Mouse (Mus musculus) cerebellum, adult 9-11 months (tissue): ENCODE measurements around the gene Abo.
"Not testable (repeated sequence)": the region's sequence is repeated elsewhere in the genome, so short reads cannot be mapped to it uniquely, and the experiment has no call there.

Source experiments
- DNase-seq: peaks from one replicate; pipeline ENCODE4 v3.0.0; 2022

Gene Abo

DNA sequence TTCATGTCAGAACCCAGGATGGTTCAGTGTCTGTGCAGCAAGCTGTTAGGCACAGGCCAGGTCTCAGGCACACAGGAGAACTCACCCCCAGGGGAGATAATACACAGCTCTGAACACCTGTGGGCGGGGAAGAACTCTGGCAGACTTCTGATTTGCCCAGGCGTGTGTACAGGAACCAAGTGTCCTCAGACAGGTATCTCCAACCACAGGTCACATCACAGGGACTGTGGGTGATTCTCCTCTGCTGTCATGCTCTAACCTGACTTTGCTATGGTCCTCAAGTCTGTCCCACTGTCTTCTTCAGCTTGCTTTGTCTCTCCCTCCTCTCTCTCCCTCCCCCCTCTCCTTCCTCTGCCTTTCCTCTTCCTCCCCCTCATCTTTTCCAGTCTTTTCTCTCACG lies at the start of gene Abo:
Gene Abo, minus strand, starts transcription at position 101 of the 400 bp plus-strand sequence.
- DNase-seq, result no peak

- peak; percentile 7 for DNase-seq
Observed at GRCm38 (mm10) chr2:26914148-26914941, 49.6 kb upstream of the Abo start.

DNA sequence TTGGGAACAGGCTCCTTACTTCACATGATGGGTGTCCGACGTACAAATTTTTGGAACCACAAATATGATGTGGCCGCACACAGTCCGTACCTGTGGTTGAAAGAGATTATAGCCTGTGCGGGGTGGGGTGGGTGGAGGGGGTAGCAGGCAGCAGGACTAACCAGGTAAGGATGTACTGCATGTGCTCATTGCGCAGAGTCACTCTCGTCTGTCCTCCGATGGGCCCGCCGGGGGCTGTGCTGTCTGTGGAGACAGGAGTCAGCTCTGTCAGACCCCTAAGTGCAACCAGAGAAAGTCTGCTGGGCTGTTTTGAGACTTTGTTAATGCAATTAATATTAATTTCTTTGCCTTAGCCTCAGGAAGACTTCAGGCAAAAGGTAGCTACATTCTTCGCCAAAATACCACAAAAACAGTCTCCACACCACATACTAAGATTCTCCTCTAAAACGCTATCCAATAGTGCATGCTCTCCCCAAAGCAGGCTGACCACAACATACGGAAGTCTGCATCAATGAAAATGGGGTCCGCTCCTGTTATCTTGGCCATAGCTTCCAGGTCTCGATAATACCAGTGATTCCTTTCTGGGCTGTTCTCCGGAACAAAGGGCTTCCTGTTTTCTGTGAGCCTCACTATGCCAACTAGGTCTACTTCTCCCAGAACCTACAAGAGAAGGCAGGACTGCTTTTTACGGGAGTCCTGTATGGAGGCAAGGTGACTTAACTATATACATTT lies 48.8 kb upstream of the Abo start:
- DNase-seq, result peak; percentile 22

GRCm38 (mm10) chr2:26912253-26912770 lies 47.5 kb upstream of the Abo start:
- DNase-seq, result peak; percentile 32

- peak; percentile 50 for DNase-seq
Observed at GRCm38 (mm10) chr2:26910994-26911765, 46.4 kb upstream of the Abo start.

DNA sequence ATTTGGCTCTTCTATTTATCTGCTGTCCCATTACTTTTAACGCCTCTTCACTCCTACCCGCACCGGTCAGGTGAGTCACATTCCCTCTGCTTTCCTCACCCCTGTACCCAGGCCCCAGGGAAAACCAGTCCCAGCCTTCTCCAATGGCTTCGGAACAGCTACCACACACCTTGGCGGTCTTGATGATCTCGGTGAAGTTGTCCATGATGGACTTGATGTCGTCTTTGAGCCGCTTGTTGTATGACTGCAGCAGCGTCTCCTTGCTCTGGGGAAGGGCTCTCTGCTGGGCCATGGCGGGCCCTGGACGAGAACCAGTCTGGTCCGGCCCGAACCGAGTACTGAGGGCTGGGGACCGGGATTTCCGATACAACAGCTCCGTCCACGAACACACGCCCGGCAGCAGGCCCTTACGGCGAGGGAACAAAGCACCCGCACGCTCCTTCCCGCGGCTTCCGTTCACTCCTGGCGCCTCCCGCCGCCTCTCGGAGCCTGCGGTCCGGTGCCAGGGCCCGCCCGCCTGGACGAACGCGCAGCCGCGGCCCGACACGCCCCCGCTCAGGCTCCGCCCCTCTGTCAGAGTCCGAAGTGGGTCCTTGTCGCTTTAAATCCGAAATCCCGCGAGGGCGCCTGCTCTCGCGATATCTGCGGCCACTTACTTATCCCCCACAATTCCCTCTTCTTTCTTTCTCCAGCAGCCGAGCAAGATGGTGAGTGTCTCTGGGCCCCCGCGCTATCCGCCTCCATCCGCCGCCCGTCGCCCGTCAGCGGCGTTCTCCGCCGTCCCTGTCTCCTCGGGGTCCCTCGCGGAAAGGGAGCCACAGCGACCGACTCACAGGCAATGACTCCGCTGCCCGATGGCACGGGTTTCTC lies 45.6 kb upstream of the Abo start, which contains the start of the genes Med22 and Rpl7a:
Gene Med22, minus strand, starts transcription at position 554 of the 870 bp plus-strand sequence.
Gene Rpl7a, plus strand, starts transcription at position 641 of the 870 bp plus-strand sequence.
- DNase-seq, result peak; percentile 99

- no peak for DNase-seq
Observed at GRCm38 (mm10) chr2:26909387-26909784, 44.6 kb upstream of the Abo start.

DNA sequence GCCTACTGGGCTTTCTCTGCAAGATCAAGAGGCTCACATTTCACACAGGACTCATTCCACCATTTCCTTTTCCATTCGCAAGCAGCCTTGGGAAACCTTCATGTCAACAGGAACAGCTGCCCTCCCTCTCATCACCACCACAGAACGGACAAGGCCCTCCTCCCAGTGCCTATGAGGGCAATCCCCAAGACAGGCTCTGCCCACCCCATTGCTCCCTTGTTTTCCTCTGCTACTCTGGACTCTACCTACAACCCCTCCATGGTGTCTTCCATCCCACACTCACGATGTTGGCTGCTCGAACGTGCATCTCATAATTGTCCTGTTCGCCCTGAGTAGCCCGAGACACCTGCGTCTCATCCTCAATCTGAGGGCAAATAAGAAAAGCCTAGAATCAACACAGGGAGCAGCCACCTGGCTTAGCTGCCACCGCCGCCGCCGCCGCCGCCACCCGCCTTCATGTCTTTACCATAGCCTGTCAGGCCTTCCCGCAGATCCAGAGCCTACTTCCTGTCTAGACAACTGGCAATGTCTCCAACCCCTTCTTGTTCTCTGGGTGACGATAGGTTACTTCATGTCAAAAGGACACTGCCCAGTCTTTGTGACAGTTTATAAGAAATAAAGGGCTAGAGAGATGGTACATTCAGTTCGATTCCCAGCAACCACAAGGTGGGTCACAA lies 44.1 kb upstream of the Abo start:
- DNase-seq, result peak; percentile 39

DNA sequence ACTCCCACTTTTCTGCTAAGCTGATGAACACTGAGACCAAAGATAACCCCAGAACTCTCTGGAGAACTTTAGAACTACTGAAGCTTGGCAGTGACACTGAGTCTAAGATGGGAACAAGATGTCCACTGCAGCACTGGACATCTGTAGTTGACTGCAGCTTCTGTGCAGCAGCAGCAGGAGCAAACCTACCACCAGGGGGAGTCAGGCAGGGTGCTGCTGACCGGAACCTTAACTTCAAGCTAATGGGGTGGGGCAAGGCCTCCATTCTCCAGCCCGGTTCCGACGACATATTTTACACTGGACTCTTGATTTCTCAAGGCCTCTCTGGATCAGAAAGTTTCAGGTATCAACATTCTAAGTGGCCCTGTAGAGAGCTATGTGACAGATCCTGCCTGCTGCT lies 42.3 kb upstream of the Abo start:
- peak; percentile 42 for DNase-seq

DNA sequence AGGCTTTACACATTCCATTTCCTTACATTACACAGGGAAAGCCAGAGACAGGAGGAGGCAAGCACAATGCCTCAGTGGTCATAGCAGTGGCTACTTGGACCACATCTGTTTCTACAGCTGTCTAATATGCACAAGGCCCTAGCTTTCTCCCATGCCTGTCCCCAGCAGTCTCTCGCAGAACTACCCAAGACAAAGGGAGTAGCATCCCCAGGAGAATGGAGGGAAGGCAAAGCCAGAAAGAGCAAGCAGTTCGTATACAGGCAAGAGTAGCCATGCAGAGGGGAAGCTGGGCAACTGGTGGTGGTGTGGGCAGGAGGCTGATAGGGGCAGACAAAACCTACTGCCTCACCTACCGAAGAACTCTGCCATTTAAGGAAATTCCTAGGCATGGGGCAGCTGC lies 41.7 kb upstream of the Abo start:
- no peak for DNase-seq

- no peak for DNase-seq
Observed at GRCm38 (mm10) chr2:26905936-26906335, 41.2 kb upstream of the Abo start.

GRCm38 (mm10) chr2:26903311-26903710 lies 38.5 kb upstream of the Abo start:
- DNase-seq, result no peak

DNA sequence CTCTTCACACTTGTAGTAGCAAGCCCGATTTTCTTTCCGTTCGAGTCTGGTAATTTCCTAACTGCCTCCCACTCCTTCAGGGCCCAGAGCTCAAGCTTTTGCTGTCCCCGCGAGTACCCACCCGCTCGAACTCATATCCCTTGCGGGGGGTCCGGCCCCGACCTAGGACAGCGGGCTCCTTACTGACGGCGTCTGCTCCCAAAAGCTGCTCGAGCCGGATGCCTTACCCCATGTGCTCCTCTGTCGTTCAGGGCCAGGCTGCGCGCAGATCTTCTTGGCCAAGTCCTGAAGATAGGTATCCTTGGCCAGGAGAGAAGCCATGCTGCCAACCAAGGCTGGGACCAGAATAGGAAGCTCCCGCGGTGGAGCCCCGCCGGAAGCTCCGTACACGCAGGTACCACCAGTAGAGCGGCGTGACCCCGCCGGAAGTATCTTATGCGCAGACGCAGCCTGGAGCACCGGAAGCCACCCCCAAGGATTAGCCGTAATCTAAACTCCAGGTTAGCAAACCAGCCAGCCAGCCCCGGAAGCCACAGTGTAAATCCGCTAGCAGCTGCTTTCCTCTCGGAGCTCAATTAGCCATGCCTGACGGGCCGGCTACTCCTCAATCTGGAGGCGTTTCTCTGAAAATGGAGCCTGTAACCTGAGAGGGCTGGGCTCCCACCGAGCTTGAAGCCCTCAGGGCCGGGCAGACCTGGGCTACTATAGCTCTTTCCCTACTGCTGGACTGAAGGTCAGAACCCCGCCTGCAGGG lies 37.9 kb upstream of the Abo start, which contains the start of gene Surf6:
Gene Surf6, minus strand, starts transcription at position 413 of the 754 bp plus-strand sequence.
- peak; percentile 95 for DNase-seq

GRCm38 (mm10) chr2:26901834-26902400 lies 37.1 kb upstream of the Abo start:
- DNase-seq, result no peak

GRCm38 (mm10) chr2:26900731-26901130 lies 36.0 kb upstream of the Abo start:
- no peak for DNase-seq

DNA sequence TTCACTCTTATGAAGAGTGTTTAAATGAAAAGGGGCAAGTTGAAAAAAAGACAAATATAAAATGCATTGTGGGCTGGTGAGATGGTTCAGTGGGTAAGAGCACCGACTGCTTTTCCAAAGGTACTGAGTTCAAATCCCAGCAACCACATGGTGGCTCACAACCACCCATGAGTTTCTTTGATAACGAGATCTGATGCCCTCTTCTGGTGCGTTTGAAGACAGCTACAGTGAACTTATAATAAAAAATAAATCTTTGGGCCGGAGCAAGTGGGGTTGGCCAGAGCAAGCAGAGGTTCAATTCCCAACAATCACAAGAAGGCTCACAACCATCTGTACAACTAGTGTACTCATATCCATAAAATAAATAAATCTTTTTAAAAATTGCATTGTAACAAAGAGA lies 31.1 kb upstream of the Abo start:
- no peak for DNase-seq

DNA sequence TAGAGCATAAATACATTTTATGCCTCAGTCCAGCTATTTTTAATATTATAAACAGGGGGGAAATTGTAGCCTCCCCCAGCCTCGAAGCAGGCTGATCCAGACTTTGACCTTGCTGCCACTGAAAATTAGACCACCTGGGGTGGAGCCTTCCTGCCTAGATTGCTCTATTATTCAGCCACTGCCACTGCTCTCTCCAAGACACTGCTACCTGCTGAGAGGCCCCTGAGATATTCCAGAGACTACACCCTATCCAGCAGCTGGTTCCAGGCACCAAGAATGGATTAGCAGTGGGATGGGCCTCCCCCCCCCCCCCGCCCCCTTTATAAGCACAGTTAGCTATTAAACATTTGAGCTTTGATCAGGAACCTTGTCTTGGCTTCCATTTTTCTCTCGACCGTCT lies 21.4 kb upstream of the Abo start:
- DNase-seq, result not testable (repeated sequence)

DNA sequence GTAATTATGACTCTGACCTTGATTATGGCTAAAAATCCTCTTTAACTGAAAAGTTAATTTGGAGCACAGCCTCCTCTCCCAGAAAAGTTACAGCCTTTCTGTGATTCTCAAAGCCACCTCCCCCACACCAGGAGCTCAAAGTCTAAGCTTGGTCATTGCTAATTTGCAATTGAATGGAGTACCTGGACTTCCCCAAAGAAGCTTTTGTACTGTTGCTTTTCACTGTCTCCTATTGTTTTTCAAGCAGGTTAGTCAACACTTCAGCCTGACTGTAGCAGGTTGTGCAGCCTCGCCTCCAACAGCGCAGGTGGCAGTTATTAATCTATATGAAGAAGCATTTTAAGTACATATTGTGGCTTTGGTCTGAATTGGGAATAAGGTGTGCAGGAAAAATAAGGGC lies 20.8 kb upstream of the Abo start:
- DNase-seq, result not testable (repeated sequence)

GRCm38 (mm10) chr2:26878571-26878970 lies 13.8 kb upstream of the Abo start:
- no peak for DNase-seq

GRCm38 (mm10) chr2:26870666-26871065 lies 5.9 kb upstream of the Abo start:
- no peak for DNase-seq
